In the genomic region with DNA sequence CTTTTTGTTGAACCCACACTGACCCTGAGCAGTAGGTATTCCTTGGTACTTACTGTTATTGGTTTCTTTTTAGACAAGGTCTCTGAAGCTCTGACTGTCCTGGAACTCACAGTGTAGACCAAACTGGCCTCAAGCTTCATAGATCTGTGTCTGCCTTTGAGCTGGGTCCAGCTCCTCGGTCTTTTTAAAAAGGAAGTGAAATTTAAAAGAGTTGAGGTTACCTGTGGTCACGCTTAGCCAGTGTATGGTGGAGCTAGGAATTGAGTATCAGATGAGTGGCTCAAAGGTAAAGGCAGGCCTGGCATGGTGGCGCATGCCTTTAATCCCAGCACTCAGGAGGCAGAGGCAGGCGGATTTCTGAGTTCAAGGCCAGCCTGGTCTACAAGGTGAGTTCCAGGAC, we compare ENCODE assay signal across 8 mouse cellular contexts. TPM values are rescaled to one million over a fixed set of nuclear protein-coding genes. Genes with fewer than 3 reads are reported as not detected.
DNase-seq lines count a peak whose midpoint lies in the region; ATAC-seq and TF ChIP-seq lines count a peak whose summit lies in the region.

No protein-coding gene starts in this region.

- H3K9ac ChIP-seq in kidney, embryonic 16.5 days (replicated peaks; ENCODE audit: low read length) = peak overlapping the region; percentile 57
- H3K9ac ChIP-seq in intestine, embryonic 15.5 days = 0 out of 2 replicates have a peak overlapping the region, but pooled peaks have one; percentile 9
- H3K9ac ChIP-seq in neural tube, embryonic 13.5 days = peak overlapping the region; percentile 75

- peak overlapping the region; percentile 96 for H3K4me2 ChIP-seq in kidney, embryonic 16.5 days (replicated peaks; ENCODE audit: low read depth, low read length)
- peak overlapping the region; percentile 91 for H3K4me2 ChIP-seq in intestine, embryonic 15.5 days (replicated peaks)
- peak overlapping the region; percentile 97 for H3K4me2 ChIP-seq in neural tube, embryonic 13.5 days

- no peak for ATAC-seq in kidney, embryonic 16.5 days (ENCODE audit: low FRiP score, low TSS enrichment)
- ATAC-seq in intestine, embryonic 15.5 days = no peak
- ATAC-seq in neural tube, embryonic 13.5 days (ENCODE audit: low read depth) = no peak

- DNase-seq in kidney, adult 2 months = no peak
- no peak for DNase-seq in embryonic facial prominence, embryonic 10.5 days (ENCODE audit: low spot score)
- no peak for DNase-seq in layer of hippocampus, adult 9-11 months
- no peak for DNase-seq in layer of hippocampus, adult 8-10 months (ENCODE audit: low spot score in 2 of 2)
- no peak for DNase-seq in embryo, embryonic 9.5 days (ENCODE audit: extremely low spot score)

- 78% methylated on average over 4 of the region's 4 CpGs for WGBS in kidney, embryonic 16.5 days
- WGBS in kidney, adult 2 months = 75% methylated on average over 4 of the region's 4 CpGs
- 72% methylated on average over 4 of the region's 4 CpGs for WGBS in embryonic facial prominence, embryonic 10.5 days
- WGBS in intestine, embryonic 15.5 days = 68% methylated on average over 4 of the region's 4 CpGs
- 75% methylated on average over 4 of the region's 4 CpGs for WGBS in neural tube, embryonic 13.5 days

- peak overlapping the region; percentile 77; the same call in 1 of the 2 replicates for H3K27ac ChIP-seq in kidney, embryonic 16.5 days (ENCODE audit: low read length)
- H3K27ac ChIP-seq in kidney, adult 2 months (ENCODE audit: insufficient read depth, low read depth, low read length) = no peak overlapping the region; the same call in 1 of the 2 replicates
- H3K27ac ChIP-seq in embryonic facial prominence, embryonic 10.5 days (replicated peaks) = peak overlapping the region; percentile 89
- no peak overlapping the region; the same call in 1 of the 2 replicates for H3K27ac ChIP-seq in intestine, embryonic 15.5 days
- H3K27ac ChIP-seq in neural tube, embryonic 13.5 days (replicated peaks) = no peak overlapping the region; the same call in 1 of the 2 replicates

- H3K36me3 ChIP-seq in kidney, embryonic 16.5 days (ENCODE audit: insufficient read depth, low read length) = no peaks in the 10 kb centered on the region
- no peaks in the 10 kb centered on the region for H3K36me3 ChIP-seq in kidney, adult 2 months (ENCODE audit: control insufficient read depth, insufficient read depth, low read length)
- H3K36me3 ChIP-seq in embryonic facial prominence, embryonic 10.5 days (replicated peaks) = peaks cover 26% of the 10 kb centered on the region
- H3K36me3 ChIP-seq in intestine, embryonic 15.5 days = no peaks in the 10 kb centered on the region
- no peaks in the 10 kb centered on the region for H3K36me3 ChIP-seq in neural tube, embryonic 13.5 days

- peak overlapping the region; percentile 52 for H3K4me3 ChIP-seq in kidney, embryonic 16.5 days (ENCODE audit: low read length)
- no peak overlapping the region for H3K4me3 ChIP-seq in kidney, adult 2 months (ENCODE audit: insufficient read depth, low read depth, low read length)
- H3K4me3 ChIP-seq in embryonic facial prominence, embryonic 10.5 days = peak overlapping the region; percentile 64
- H3K4me3 ChIP-seq in intestine, embryonic 15.5 days (replicated peaks) = peak overlapping the region; percentile 33
- peak overlapping the region; percentile 54 for H3K4me3 ChIP-seq in neural tube, embryonic 13.5 days

- no peak for TF ChIP-seq CTCF in kidney, adult 2 months (conservative IDR thresholded peaks at IDR 0.05; ENCODE audit: insufficient read depth, insufficient read length, low read depth, low read length)

- no peaks in the 10 kb centered on the region for H3K9me3 ChIP-seq in kidney, embryonic 16.5 days (ENCODE audit: low read length)
- no peaks in the 10 kb centered on the region for H3K9me3 ChIP-seq in embryonic facial prominence, embryonic 10.5 days
- no peaks in the 10 kb centered on the region for H3K9me3 ChIP-seq in intestine, embryonic 15.5 days
- no peaks in the 10 kb centered on the region for H3K9me3 ChIP-seq in neural tube, embryonic 13.5 days

- peaks cover 14% of the 10 kb centered on the region for H3K27me3 ChIP-seq in kidney, embryonic 16.5 days (ENCODE audit: insufficient read depth, low read length)
- no peaks in the 10 kb centered on the region; the same call in 1 of the 2 replicates for H3K27me3 ChIP-seq in kidney, adult 2 months (replicated peaks; ENCODE audit: control insufficient read depth, insufficient read depth, low read length)
- peaks cover 12% of the 10 kb centered on the region; the same call in 1 of the 2 replicates for H3K27me3 ChIP-seq in embryonic facial prominence, embryonic 10.5 days (replicated peaks; ENCODE audit: low read depth, poor library complexity, severe bottlenecking)
- H3K27me3 ChIP-seq in intestine, embryonic 15.5 days (replicated peaks) = no peaks in the 10 kb centered on the region
- H3K27me3 ChIP-seq in neural tube, embryonic 13.5 days = peaks cover 4% of the 10 kb centered on the region; the same call in 1 of the 2 replicates

- TF ChIP-seq POLR2A in kidney, adult 2 months (IDR thresholded peaks at IDR 0.05; ENCODE audit: low read depth, low read length) = no peak

- peaks cover 16% of the 10 kb centered on the region for H3K4me1 ChIP-seq in kidney, embryonic 16.5 days (ENCODE audit: insufficient read depth, low read length)
- no peaks in the 10 kb centered on the region for H3K4me1 ChIP-seq in kidney, adult 2 months (ENCODE audit: control insufficient read depth, insufficient read depth, low read length)
- peaks cover 32% of the 10 kb centered on the region for H3K4me1 ChIP-seq in embryonic facial prominence, embryonic 10.5 days
- peaks cover 4% of the 10 kb centered on the region for H3K4me1 ChIP-seq in intestine, embryonic 15.5 days (replicated peaks)
- peaks cover 28% of the 10 kb centered on the region for H3K4me1 ChIP-seq in neural tube, embryonic 13.5 days (replicated peaks)

RNA-seq across cellular contexts. Expression of gene Scd1, which starts 0.9 kb away (rescaled TPM):
- polyA plus RNA-seq in kidney, embryonic 16.5 days (2015; fragmentation: Nextera tagmentation; extraction: Ambion mirVana) = 3.1 and 3.3 TPM in 2 replicates
- 3,910 and 4,173 TPM in 2 replicates for polyA plus RNA-seq in kidney, adult 2 months (2012; rRNA removed)
- polyA plus RNA-seq in embryonic facial prominence, embryonic 10.5 days (2016; fragmentation: Nextera tagmentation; extraction: Ambion mirVana) = 15.3 and 17.9 TPM in 2 replicates
- polyA plus RNA-seq in intestine, embryonic 15.5 days (2015; fragmentation: Nextera tagmentation; extraction: Ambion mirVana) = 5.2 TPM in 2 replicates
- polyA plus RNA-seq in neural tube, embryonic 13.5 days (2015; fragmentation: Nextera tagmentation; extraction: Ambion mirVana) = 5.2 and 5.8 TPM in 2 replicates
- total RNA-seq in layer of hippocampus, adult 8-10 months (2022) = 100 to 1,000 TPM; 131 to 178 (median 143) TPM

Comparison
In these comparisons a context has a peak if more than half of its experiments do, and no peak if none do; other contexts are left out.
1. H3K27ac ChIP-seq: peak in kidney, embryonic 16.5 days (single experiment) and embryonic facial prominence, embryonic 10.5 days (single experiment); none in kidney, adult 2 months (single experiment), intestine, embryonic 15.5 days (single experiment) and neural tube, embryonic 13.5 days (single experiment).
2. RNA of gene Scd1, which starts 0.9 kb away (polyA plus RNA-seq): 3,910 to 4,173 TPM in kidney, adult 2 months; 15.3 to 17.9 TPM in embryonic facial prominence, embryonic 10.5 days, 5.2 to 5.8 TPM in neural tube, embryonic 13.5 days, 5.2 TPM in intestine, embryonic 15.5 days and 3.1 to 3.3 TPM in kidney, embryonic 16.5 days; every median in the first group is over 100 times any median in the second.
3. H3K9ac ChIP-seq: peak in every context shown above with its lines; median percentile 75 in neural tube, embryonic 13.5 days; 57 in kidney, embryonic 16.5 days; 9 in intestine, embryonic 15.5 days.
4. Peak in every context shown above with its lines, with median percentiles within 50 percentile points of each other: H3K4me2 ChIP-seq.